Mouse (Mus musculus) hindbrain, embryonic 16.5 days (tissue): Measurements from ENCODE around the gene Cnga4. TPM values are rescaled to one million over a fixed set of nuclear protein-coding genes. Genes with fewer than 3 reads are reported as not detected.

Experiments
- ATAC-seq: fragments of 200-750 bp; cut with Nextera tagmentation; 2 replicates; pipeline ENCODE4 v1.8.0; 2017; ENCODE audit warnings: moderate TSS enrichment, moderate library complexity
- H3K27ac ChIP-seq: fragments of 300-500 bp; sonication (generic); 2 replicates; pipeline ENCODE4 v1.5.1; 2014; ENCODE audit warnings: low read depth, mild to moderate bottlenecking, control low read depth, low read length, moderate library complexity
- H3K27me3 ChIP-seq: fragments of 300-500 bp; sonication (generic); replicated peaks from 2 replicates; pipeline ENCODE4 v1.6.1; 2014; ENCODE audit warnings: low read length; ENCODE audit not compliant: control insufficient read depth, insufficient read depth
- H3K36me3 ChIP-seq: fragments of 300-500 bp; sonication (generic); 2 replicates; pipeline ENCODE4 v1.6.1; 2014; ENCODE audit warnings: mild to moderate bottlenecking, low read length, moderate library complexity, mixed read lengths; ENCODE audit not compliant: control insufficient read depth, insufficient read depth
- H3K4me1 ChIP-seq: fragments of 300-500 bp; sonication (generic); 2 replicates; pipeline ENCODE4 v1.6.1; 2014; ENCODE audit warnings: low read depth, low read length; ENCODE audit not compliant: control insufficient read depth, insufficient read depth
- H3K4me2 ChIP-seq: fragments of 300-500 bp; sonication (generic); 2 replicates; pipeline ENCODE4 v1.6.1; 2014; ENCODE audit warnings: mild to moderate bottlenecking, low read length, control low read depth, moderate library complexity
- H3K4me3 ChIP-seq: fragments of 300-500 bp; sonication (generic); 2 replicates; pipeline ENCODE4 v1.5.1; 2014; ENCODE audit warnings: mild to moderate bottlenecking, low read length, control low read depth, moderate library complexity
- H3K9ac ChIP-seq: fragments of 300-500 bp; sonication (generic); 2 replicates; pipeline ENCODE4 v1.6.1; 2014; ENCODE audit warnings: low read depth, mild to moderate bottlenecking, control low read depth, low read length, moderate library complexity
- H3K9me3 ChIP-seq: fragments of 300-500 bp; sonication (generic); 2 replicates; pipeline ENCODE4 v1.6.1; 2014; ENCODE audit warnings: mild to moderate bottlenecking, low read length, moderate library complexity; ENCODE audit not compliant: control insufficient read depth
- WGBS: fragments of 180-500 bp; shearing (Covaris S2); extraction: QIAGEN DNeasy Blood & Tissue Kit; methylation state at CpG from one replicate; pipeline ENCODE4 v1.1.7; 2014; 5-methylcytosine and 5-hydroxymethylcytosine counted together
- polyA plus RNA-seq: library from polyadenylated mRNA; unstranded; fragments of >200 nt; fragmentation: Nextera tagmentation; extraction: Ambion mirVana; gene quantifications from 2 replicates; pipeline ENCODE4 v1.2.1, GENCODE M21; 2015

Cnga4 gene
- polyA plus RNA-seq, 1 experiment from 2014 or later = not detected

- Histone ChIP-seq H3K27me3 (no peaks in the 10 kb centered on the region), H3K27ac (no peak within 1 kb of the TSS), H3K4me2 (no peak within 1 kb of the TSS), H3K36me3 (peaks cover 25% of the 10 kb centered on the region), H3K9ac (no peak within 1 kb of the TSS), H3K4me3 (no peak within 1 kb of the TSS), H3K9me3 (no peaks in the 10 kb centered on the region), H3K4me1 (no peaks in the 10 kb centered on the region)
- no peak for ATAC-seq
- 100% methylated on average over 1 of the region's 1 CpGs for WGBS
Observed at GRCm38 (mm10) chr7:105374866-105375265, 29.5 kb upstream of the Cnga4 start, which contains the start of gene Gm5901. TSS of gene Gm5901 (plus strand) at chr7:105375038.

DNA sequence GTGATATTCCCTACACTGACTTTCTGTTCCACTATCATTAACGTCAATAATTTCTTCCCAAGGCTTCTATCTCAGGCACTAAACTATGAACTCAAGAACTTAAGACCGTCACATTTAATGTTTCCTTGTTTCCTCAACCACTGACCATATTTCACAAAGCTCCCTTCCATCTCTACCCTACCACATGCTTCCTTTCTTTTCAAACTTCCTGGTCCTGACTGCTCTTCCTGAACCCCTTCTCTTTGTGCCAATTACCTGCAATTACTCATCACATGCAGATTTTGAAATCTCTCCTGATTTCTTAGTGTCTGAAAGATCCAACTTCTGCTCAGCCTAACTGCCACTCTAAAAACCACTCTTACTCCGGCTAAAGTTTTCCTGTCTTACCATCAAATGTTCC lies 24.0 kb upstream of the Cnga4 start:
- Histone ChIP-seq H3K36me3 (peaks cover 59% of the 10 kb centered on the region), H3K4me2 (no peak overlapping the region), H3K27ac (no peak overlapping the region), H3K4me3 (no peak overlapping the region), H3K4me1 (no peaks in the 10 kb centered on the region), H3K27me3 (no peaks in the 10 kb centered on the region), H3K9me3 (no peaks in the 10 kb centered on the region), H3K9ac (no peak overlapping the region)
- no peak for ATAC-seq
- WGBS = 96% methylated on average over 3 of the region's 3 CpGs

GRCm38 (mm10) chr7:105387696-105388095 lies 16.7 kb upstream of the Cnga4 start:
- Histone ChIP-seq H3K4me3 (no peak overlapping the region), H3K9ac (no peak overlapping the region), H3K27ac (no peak overlapping the region), H3K36me3 (peaks cover 52% of the 10 kb centered on the region), H3K4me2 (no peak overlapping the region), H3K4me1 (no peaks in the 10 kb centered on the region), H3K27me3 (no peaks in the 10 kb centered on the region), H3K9me3 (no peaks in the 10 kb centered on the region)
- no peak for ATAC-seq
- 93% methylated on average over 2 of the region's 2 CpGs for WGBS

DNA sequence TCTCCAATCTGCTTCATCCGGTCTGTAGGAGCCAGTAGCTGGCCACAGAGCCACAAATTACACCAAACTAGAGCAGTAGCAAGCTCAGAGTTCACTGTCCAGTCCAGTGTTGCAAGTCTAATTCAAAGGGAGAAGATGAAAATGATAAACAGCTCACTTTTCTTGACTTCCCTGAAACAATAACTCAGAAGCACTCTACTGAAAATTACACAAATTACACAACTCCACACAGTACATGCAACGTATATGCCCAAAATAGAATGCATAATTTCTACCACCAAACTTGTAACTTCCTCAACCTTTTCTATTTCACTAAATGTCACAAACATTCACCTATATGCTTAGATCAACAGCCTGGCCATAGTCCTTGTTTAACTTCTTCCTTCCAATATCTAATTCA lies 14.1 kb upstream of the Cnga4 start:
- no peak overlapping the region for H3K27ac ChIP-seq
- no peaks in the 10 kb centered on the region for H3K4me1 ChIP-seq
- H3K4me3 ChIP-seq = no peak overlapping the region
- no peak overlapping the region for H3K9ac ChIP-seq
- H3K9me3 ChIP-seq = no peaks in the 10 kb centered on the region
- H3K4me2 ChIP-seq = no peak overlapping the region
- WGBS = 98% methylated on average over 2 of the region's 2 CpGs
- H3K36me3 ChIP-seq = peaks cover 31% of the 10 kb centered on the region
- H3K27me3 ChIP-seq = no peaks in the 10 kb centered on the region
- ATAC-seq = no peak

GRCm38 (mm10) chr7:105394606-105395005 lies 9.8 kb upstream of the Cnga4 start:
- Histone ChIP-seq H3K4me3 (no peak overlapping the region), H3K4me1 (peaks cover 9% of the 10 kb centered on the region), H3K27ac (no peak overlapping the region), H3K36me3 (peaks cover under 1% of the 10 kb centered on the region; the same call in 1 of the 2 replicates), H3K27me3 (no peaks in the 10 kb centered on the region), H3K9ac (no peak overlapping the region), H3K9me3 (no peaks in the 10 kb centered on the region), H3K4me2 (no peak overlapping the region)
- WGBS = 87% methylated on average over 1 of the region's 1 CpGs
- ATAC-seq = no peak

DNA sequence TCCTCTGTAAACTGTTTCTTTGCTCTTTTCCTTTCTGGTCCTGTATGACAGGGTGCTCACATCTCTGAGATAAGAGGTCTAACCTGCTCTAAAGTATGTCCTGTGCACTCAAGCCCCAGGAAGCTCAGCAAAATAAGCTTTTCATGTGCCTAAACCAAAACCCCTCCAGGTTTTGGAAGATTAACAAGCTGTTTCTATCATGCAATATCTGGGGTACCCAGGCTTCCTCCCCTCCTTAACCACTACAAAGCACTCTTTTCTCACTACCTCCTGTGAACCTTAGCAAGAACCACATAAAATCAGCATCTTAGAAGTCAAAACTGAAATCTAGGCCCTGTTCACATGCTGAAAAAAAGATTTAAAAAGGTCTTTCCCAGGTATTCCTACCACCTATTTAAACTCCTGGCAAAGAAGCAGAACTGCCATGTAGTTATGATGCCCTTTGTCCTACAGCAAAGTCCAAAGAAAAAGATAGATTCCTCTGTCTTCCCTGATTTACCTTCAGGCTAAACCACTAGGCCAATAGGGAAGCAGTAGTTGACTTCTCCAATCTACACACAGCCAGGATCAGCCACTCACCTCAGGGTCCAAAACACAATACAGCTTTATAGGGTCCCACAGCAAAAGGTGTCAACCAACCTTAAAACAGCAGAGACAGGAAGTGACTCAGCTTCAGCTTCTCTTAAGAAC lies 9.1 kb upstream of the Cnga4 start:
- no peak overlapping the region for H3K4me3 ChIP-seq
- no peak overlapping the region for H3K4me2 ChIP-seq
- ATAC-seq = no peak
- no peaks in the 10 kb centered on the region for H3K9me3 ChIP-seq
- no peaks in the 10 kb centered on the region for H3K27me3 ChIP-seq
- no peak overlapping the region for H3K27ac ChIP-seq
- no peaks in the 10 kb centered on the region for H3K36me3 ChIP-seq
- peaks cover 9% of the 10 kb centered on the region for H3K4me1 ChIP-seq
- H3K9ac ChIP-seq = no peak overlapping the region

DNA sequence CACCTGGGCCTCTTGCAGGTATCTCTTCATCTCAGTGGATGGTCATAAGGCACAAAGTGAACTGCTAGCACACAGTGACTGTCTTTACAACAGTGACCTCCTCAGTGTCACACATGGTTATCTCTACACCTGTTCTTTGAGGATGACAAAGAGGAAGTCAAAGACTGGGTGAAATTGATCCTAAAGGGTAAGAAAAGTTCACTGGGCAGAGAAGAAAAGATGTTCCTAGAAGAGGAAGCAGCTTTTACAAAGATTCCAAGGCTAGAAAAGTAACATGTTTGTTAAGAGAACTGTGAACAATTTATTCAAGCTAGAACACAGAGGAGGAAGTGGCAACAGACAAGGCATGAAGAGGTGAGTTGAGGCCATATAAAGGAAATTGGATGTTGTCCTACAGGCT lies 8.2 kb upstream of the Cnga4 start:
- Histone ChIP-seq H3K4me2 (no peak overlapping the region), H3K4me3 (no peak overlapping the region), H3K27ac (no peak overlapping the region), H3K27me3 (no peaks in the 10 kb centered on the region), H3K4me1 (peaks cover 9% of the 10 kb centered on the region), H3K36me3 (no peaks in the 10 kb centered on the region), H3K9ac (no peak overlapping the region), H3K9me3 (no peaks in the 10 kb centered on the region)
- ATAC-seq = no peak

- Histone ChIP-seq H3K9me3 (no peaks in the 10 kb centered on the region), H3K27me3 (no peaks in the 10 kb centered on the region), H3K4me3 (peak overlapping the region; percentile 92), H3K36me3 (no peaks in the 10 kb centered on the region), H3K4me1 (peaks cover 9% of the 10 kb centered on the region), H3K9ac (peak overlapping the region; percentile 94), H3K4me2 (peak overlapping the region; percentile 90), H3K27ac (peak overlapping the region; percentile 72)
- WGBS = under 1% methylated on average over 25 of the region's 25 CpGs
- ATAC-seq = no peak
Observed at GRCm38 (mm10) chr7:105399058-105399934, 5.1 kb upstream of the Cnga4 start.

DNA sequence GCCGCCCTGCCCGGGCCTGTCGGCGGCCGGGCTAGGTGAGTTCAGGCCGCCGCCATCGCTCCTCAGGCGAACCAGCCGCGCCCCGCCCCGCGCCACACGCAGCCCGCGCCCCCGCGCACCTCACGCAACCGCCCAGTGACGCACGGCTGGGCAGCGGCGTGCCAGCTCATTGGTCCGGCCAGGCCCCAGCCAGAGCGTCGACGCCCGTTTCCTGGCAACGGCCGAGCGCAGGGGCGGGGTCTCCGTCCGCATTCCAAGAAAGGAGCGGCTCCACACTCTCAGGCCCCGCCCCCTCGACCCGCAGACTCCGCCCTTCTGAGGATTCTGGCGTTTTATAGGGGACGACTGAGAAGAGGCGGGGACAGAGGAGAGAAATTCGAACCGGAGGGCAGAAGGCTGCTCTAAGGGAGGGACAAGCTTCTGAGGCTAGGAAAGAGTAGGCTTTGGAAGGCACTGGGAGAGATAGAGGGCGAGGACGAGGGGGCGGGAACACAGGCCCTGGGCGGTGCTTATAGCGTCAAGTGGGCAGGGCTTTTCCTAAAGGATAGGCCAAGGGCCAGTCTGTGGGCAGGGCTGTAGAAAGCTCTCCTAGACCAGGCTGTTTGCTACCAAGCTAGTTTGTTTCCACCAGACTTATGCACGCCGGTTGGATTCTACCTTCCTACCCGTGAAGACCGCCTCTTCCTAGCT lies 4.3 kb upstream of the Cnga4 start, which contains the start of gene Fam160a2:
Fam160a2 (minus strand) TSS at position 120 of the 690 bp plus-strand sequence.
- ATAC-seq = peak; percentile 99
- peak within 1 kb of the TSS; percentile 94 for H3K9ac ChIP-seq
- H3K4me3 ChIP-seq = peak within 1 kb of the TSS; percentile 92
- peak within 1 kb of the TSS; percentile 81 for H3K27ac ChIP-seq
- no peaks in the 10 kb centered on the region for H3K27me3 ChIP-seq
- peaks cover 9% of the 10 kb centered on the region for H3K4me1 ChIP-seq
- peak within 1 kb of the TSS; percentile 90 for H3K4me2 ChIP-seq
- no peaks in the 10 kb centered on the region for H3K9me3 ChIP-seq
- under 1% methylated on average over 55 of the region's 55 CpGs for WGBS
- H3K36me3 ChIP-seq = no peaks in the 10 kb centered on the region
